Mouse (Mus musculus) midbrain, embryonic 13.5 days (tissue): ENCODE results near the gene Guf1. TPM values are rescaled to one million over a fixed set of nuclear protein-coding genes. Genes with fewer than 3 reads are reported as not detected.
A peak's percentile ranks its signal among the peaks of the same experiment; 100 is the strongest.

ENCODE experiments used
- ATAC-seq: fragments of 200-750 bp; cut with Nextera tagmentation; 2 replicates; pipeline ENCODE4 v1.8.0; 2017; ENCODE audit warnings: mild to moderate bottlenecking, moderate TSS enrichment, moderate library complexity
- H3K27ac ChIP-seq: fragments of 300-500 bp; sonication (generic); 2 replicates; pipeline ENCODE4 v1.5.1; 2015; ENCODE audit warnings: inconsistent platforms, mild to moderate bottlenecking, moderate library complexity
- H3K27me3 ChIP-seq: fragments of 300-500 bp; sonication (generic); 2 replicates; pipeline ENCODE4 v1.6.1; 2015; ENCODE audit warnings: mild to moderate bottlenecking, inconsistent platforms
- H3K36me3 ChIP-seq: fragments of 300-500 bp; sonication (generic); 2 replicates; pipeline ENCODE4 v1.6.1; 2015; ENCODE audit warnings: mild to moderate bottlenecking, inconsistent platforms
- H3K4me1 ChIP-seq: fragments of 300-500 bp; sonication (generic); replicated peaks from 2 replicates; pipeline ENCODE4 v1.6.1; 2015; ENCODE audit warnings: inconsistent platforms
- H3K4me2 ChIP-seq: fragments of 300-500 bp; sonication (generic); replicated peaks from 2 replicates; pipeline ENCODE4 v1.6.1; 2015; ENCODE audit warnings: moderate library complexity, mild to moderate bottlenecking, inconsistent platforms
- H3K4me3 ChIP-seq: fragments of 300-500 bp; sonication (generic); replicated peaks from 2 replicates; pipeline ENCODE4 v1.5.1; 2015; ENCODE audit warnings: mild to moderate bottlenecking, inconsistent platforms
- H3K9ac ChIP-seq: fragments of 300-500 bp; sonication (generic); replicated peaks from 2 replicates; pipeline ENCODE4 v1.6.1; 2015; ENCODE audit warnings: mild to moderate bottlenecking, inconsistent platforms
- H3K9me3 ChIP-seq: fragments of 300-500 bp; sonication (generic); 2 replicates; pipeline ENCODE4 v1.6.1; 2016; ENCODE audit warnings: mild to moderate bottlenecking, inconsistent platforms
- WGBS: fragments of 180-500 bp; shearing (Covaris S2); methylation state at CpG from one replicate; pipeline ENCODE4 v1.1.7; 2015; 5-methylcytosine and 5-hydroxymethylcytosine counted together
- polyA plus RNA-seq: library from polyadenylated mRNA; unstranded; fragments of >200 nt; fragmentation: Nextera tagmentation; extraction: Ambion mirVana; gene quantifications from 2 replicates; pipeline ENCODE4 v1.2.1, GENCODE M21; 2015

The Guf1 gene
- polyA plus RNA-seq, 1 experiment from 2014 or later, result 53.4 TPM

GRCm38 (mm10) chr5:69601027-69601426 is 44.3 kb downstream of the Guf1 start:
- Histone ChIP-seq H3K27ac (no peak overlapping the region), H3K9me3 (no peaks in the 10 kb centered on the region), H3K36me3 (no peaks in the 10 kb centered on the region), H3K4me1 (no peaks in the 10 kb centered on the region), H3K9ac (no peak overlapping the region), H3K4me2 (no peak overlapping the region), H3K4me3 (no peak overlapping the region), H3K27me3 (no peaks in the 10 kb centered on the region)
- 0 out of 2 replicates have a peak, but pooled peaks have one; percentile 30 for ATAC-seq

DNA sequence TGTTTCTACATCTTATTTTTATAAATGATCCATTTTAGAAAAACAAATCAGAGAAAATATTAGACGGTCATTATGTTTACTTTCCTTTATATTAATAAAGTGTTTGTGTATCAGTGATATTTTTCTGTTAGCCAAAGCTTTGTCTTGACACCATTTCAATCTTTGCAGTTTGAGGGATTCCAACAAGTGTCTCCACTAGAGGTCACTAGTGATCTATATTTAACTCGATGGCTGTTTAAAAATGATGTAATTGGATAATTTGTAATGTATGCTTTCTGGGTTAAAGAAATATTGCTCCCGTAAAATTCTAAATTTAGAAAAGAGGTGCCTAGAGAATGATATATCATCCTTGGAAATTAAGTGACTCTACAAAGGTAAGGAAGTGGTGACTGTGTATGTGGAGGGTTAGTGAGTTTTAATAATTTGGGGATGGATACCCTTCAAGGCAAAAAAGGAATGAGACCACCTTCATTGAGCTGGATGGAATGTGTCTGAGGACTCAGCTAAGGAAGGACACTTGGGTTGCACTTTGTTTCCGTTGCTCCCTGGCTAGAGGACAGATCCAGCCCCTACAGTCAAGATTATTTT is 56.6 kb downstream of the Guf1 start:
- H3K9me3 ChIP-seq, result no peaks in the 10 kb centered on the region
- WGBS, result 28% methylated on average over 4 of the region's 4 CpGs

GRCm38 (mm10) chr5:69620899-69621298 is 64.2 kb downstream of the Guf1 start:
- H3K4me1 ChIP-seq, result no peaks in the 10 kb centered on the region
- no peak overlapping the region for H3K4me2 ChIP-seq
- no peak overlapping the region for H3K4me3 ChIP-seq
- H3K27me3 ChIP-seq, result no peaks in the 10 kb centered on the region
- H3K9me3 ChIP-seq, result no peaks in the 10 kb centered on the region
- ATAC-seq, result no peak
- no peak overlapping the region for H3K9ac ChIP-seq
- H3K36me3 ChIP-seq, result no peaks in the 10 kb centered on the region
- no peak overlapping the region for H3K27ac ChIP-seq
- WGBS, result 81% methylated on average over 1 of the region's 1 CpGs

More for the DNA sequence above, 56.6 kb downstream of the Guf1 start:
- H3K27me3 ChIP-seq, result no peaks in the 10 kb centered on the region
- no peak overlapping the region for H3K27ac ChIP-seq
- H3K4me1 ChIP-seq, result no peaks in the 10 kb centered on the region
- no peak overlapping the region for H3K9ac ChIP-seq
- H3K36me3 ChIP-seq, result no peaks in the 10 kb centered on the region
- H3K4me2 ChIP-seq, result no peak overlapping the region
- H3K4me3 ChIP-seq, result no peak overlapping the region
- ATAC-seq, result no peak

Other genes with a start within 250 kb of the Guf1 start
- 6.7 and 7.3 TPM in 2 replicates for gene Kctd8, start 215.2 kb upstream of the Guf1 start, polyA plus RNA-seq
- gene Yipf7, start 14.3 kb upstream of the Guf1 start, polyA plus RNA-seq, result not detected in 2 replicates
- gene Gnpda2, start 35.4 kb downstream of the Guf1 start, polyA plus RNA-seq, result 32.9 and 34.3 TPM in 2 replicates